Mouse (Mus musculus) heart, postnatal 0 days (tissue): Measurements from ENCODE around the gene Mcl1.

Experiments used
- CTCF ChIP-seq: IDR thresholded peaks from 2 replicates; pipeline ENCODE4 v1.5.1; 2016; ENCODE audit warnings: antibody characterized with exemption, control low read depth, low read depth
- EP300 ChIP-seq: IDR thresholded peaks from 2 replicates; pipeline ENCODE4 v1.6.1; 2016; ENCODE audit warnings: antibody characterized with exemption, low read depth

GRCm38 (mm10) chr3:95679551-95679950 is 21.0 kb downstream of the Mcl1 start:
- no peak for TF ChIP-seq CTCF
- no peak for TF ChIP-seq EP300
